Mouse (Mus musculus) gonadal fat pad, adult 2 months (tissue): Measurements from ENCODE around the gene Cpe. TPM values are rescaled to one million over a fixed set of nuclear protein-coding genes. Genes with fewer than 3 reads are reported as not detected.
"Not testable (repeated sequence)": the region's sequence is repeated elsewhere in the genome, so short reads cannot be mapped to it uniquely, and the experiment has no call there.

Experiments
- DNase-seq: peaks from one replicate; pipeline ENCODE4 v3.0.0-alpha.2; 2012; ENCODE audit warnings: low read depth
- polyA plus RNA-seq: library from polyadenylated mRNA; depleted of rRNA; stranded (reverse); fragments of >200 nt; gene quantifications from 2 replicates; pipeline ENCODE4 v1.2.3, GENCODE M21; 2012

The Cpe gene
- polyA plus RNA-seq, 1 experiment = 41.7 TPM

GRCm38 (mm10) chr8:64674951-64675585 is 17.8 kb downstream of the Cpe start:
- no peak for DNase-seq

GRCm38 (mm10) chr8:64672920-64673319 is 19.9 kb downstream of the Cpe start:
- DNase-seq = no peak

- DNase-seq = no peak
Observed at GRCm38 (mm10) chr8:64671937-64672336, 20.9 kb downstream of the Cpe start.

- DNase-seq = not testable (repeated sequence)
Observed at GRCm38 (mm10) chr8:64666305-64666704, 26.5 kb downstream of the Cpe start.

GRCm38 (mm10) chr8:64665563-64665962 is 27.3 kb downstream of the Cpe start:
- DNase-seq = no peak

- no peak for DNase-seq
Observed at GRCm38 (mm10) chr8:64664811-64665210, 28.0 kb downstream of the Cpe start.

GRCm38 (mm10) chr8:64664350-64664749 is 28.5 kb downstream of the Cpe start:
- no peak for DNase-seq

- no peak for DNase-seq
Observed at GRCm38 (mm10) chr8:64659097-64659496, 33.8 kb downstream of the Cpe start.

- no peak for DNase-seq
Observed at GRCm38 (mm10) chr8:64657980-64658401, 34.9 kb downstream of the Cpe start.

GRCm38 (mm10) chr8:64657517-64657916 is 35.3 kb downstream of the Cpe start:
- DNase-seq = no peak

GRCm38 (mm10) chr8:64655887-64656286 is 37.0 kb downstream of the Cpe start:
- no peak for DNase-seq

GRCm38 (mm10) chr8:64655087-64655486 is 37.8 kb downstream of the Cpe start:
- no peak for DNase-seq

GRCm38 (mm10) chr8:64652285-64652684 is 40.6 kb downstream of the Cpe start:
- DNase-seq = no peak

- DNase-seq = no peak
Observed at GRCm38 (mm10) chr8:64648063-64648462, 44.8 kb downstream of the Cpe start.

- DNase-seq = no peak
Observed at GRCm38 (mm10) chr8:64647148-64647547, 45.7 kb downstream of the Cpe start.

- no peak for DNase-seq
Observed at GRCm38 (mm10) chr8:64646421-64646820, 46.4 kb downstream of the Cpe start.

GRCm38 (mm10) chr8:64644108-64645005 is 48.5 kb downstream of the Cpe start:
- DNase-seq = no peak

GRCm38 (mm10) chr8:64643382-64643781 is 49.5 kb downstream of the Cpe start:
- no peak for DNase-seq

- DNase-seq = no peak
Observed at GRCm38 (mm10) chr8:64642799-64643198, 50.1 kb downstream of the Cpe start.

GRCm38 (mm10) chr8:64640599-64640998 is 52.3 kb downstream of the Cpe start:
- DNase-seq = no peak

GRCm38 (mm10) chr8:64639676-64640075 is 53.2 kb downstream of the Cpe start:
- DNase-seq = no peak

- peak; percentile 79 for DNase-seq
Observed at GRCm38 (mm10) chr8:64634901-64635300, 58.0 kb downstream of the Cpe start.
